Mouse (Mus musculus): ENCODE results near the gene Atg16l2.

The Atg16l2 gene

GRCm38 (mm10) chr7:101236712-101237473 lies 65.2 kb downstream of the Atg16l2 start:
- no peak for DNase-seq (ENCODE audit: extremely low read depth, insufficient read length, low spot score)

- no peak for DNase-seq (ENCODE audit: extremely low read depth, insufficient read length, low spot score)
These were observed 69.3 kb downstream of the Atg16l2 start for GRCm38 (mm10) chr7:101232716-101233115.

GRCm38 (mm10) chr7:101231458-101231857 lies 70.6 kb downstream of the Atg16l2 start:
- DNase-seq (ENCODE audit: extremely low read depth, insufficient read length, low spot score), result no peak

- no peak for DNase-seq (ENCODE audit: extremely low read depth, insufficient read length, low spot score)
These were observed 72.7 kb downstream of the Atg16l2 start for GRCm38 (mm10) chr7:101229336-101229735.

GRCm38 (mm10) chr7:101223501-101223900 lies 78.5 kb downstream of the Atg16l2 start:
- DNase-seq (ENCODE audit: extremely low read depth, insufficient read length, low spot score), result no peak

GRCm38 (mm10) chr7:101216724-101217123 lies 85.3 kb downstream of the Atg16l2 start:
- no peak for DNase-seq (ENCODE audit: extremely low read depth, insufficient read length, low spot score)

- DNase-seq (ENCODE audit: extremely low read depth, insufficient read length, low spot score), result no peak
These were observed 88.4 kb downstream of the Atg16l2 start for GRCm38 (mm10) chr7:101213515-101214263.

All from 3134 (cell line).